Mouse (Mus musculus) small intestine, adult 2 months (tissue): ENCODE data around the gene Rtn3.

Source experiments
- CTCF ChIP-seq: fragments of 200-500 bp; IDR thresholded peaks from 2 replicates; pipeline ENCODE4 v1.5.1; 2012; ENCODE audit warnings: low read depth, mild to moderate bottlenecking, control low read depth, inconsistent platforms, low read length, moderate library complexity, mixed read lengths; ENCODE audit not compliant: insufficient replicate concordance, insufficient read length; ENCODE audit errors: extremely low read depth
- POLR2A ChIP-seq: fragments of 200-500 bp; IDR thresholded peaks from 2 replicates; pipeline ENCODE4 v1.6.1; 2012; ENCODE audit warnings: low read depth, mild to moderate bottlenecking, control low read depth, inconsistent platforms, low read length, moderate library complexity

DNA sequence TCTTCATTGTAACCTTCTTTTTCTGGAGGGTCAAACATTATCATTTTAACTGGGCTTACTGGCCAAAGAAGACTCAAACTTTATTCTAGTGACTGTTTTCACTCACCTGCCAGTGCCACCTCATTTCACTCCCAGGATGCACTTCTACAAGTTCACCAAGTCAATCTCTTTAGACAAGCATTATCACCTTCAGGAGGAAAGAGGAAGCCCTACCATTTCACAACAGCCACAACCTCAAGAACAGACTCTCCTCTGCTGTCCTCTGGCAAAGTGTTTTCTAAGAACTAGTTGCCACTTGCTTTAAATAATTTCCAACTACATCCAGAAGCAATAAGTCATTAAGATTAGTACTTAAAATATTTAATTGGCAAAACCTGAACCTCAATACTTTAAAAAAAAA is 15.2 kb downstream of the Rtn3 start:
- TF ChIP-seq POLR2A (no peak), CTCF (no peak)
